21 mouse cellular contexts compared by ENCODE assay signal in genomic region chr19:25845158-25845557, GRCm38 (mm10).
A peak's percentile ranks its signal among the peaks of the same experiment; 100 is the strongest.
DNase-seq lines count a peak whose midpoint lies in the region; ATAC-seq and TF ChIP-seq lines count a peak whose summit lies in the region.
"Had no signal": no experiment of that assay in that cellular context is flagged by ENCODE, and none has a peak within 500 bp of the region (broad histone marks: within the 10 kb centered on the region; RNA-seq: fewer than 3 reads in every experiment).

No protein-coding gene starts in this region.

- H3K27ac ChIP-seq in embryonic facial prominence, embryonic 14.5 days (replicated peaks; ENCODE audit: low read depth, low read length), result no peak overlapping the region
- no peak overlapping the region for H3K27ac ChIP-seq in embryonic facial prominence, embryonic 10.5 days (replicated peaks)
- H3K27ac ChIP-seq in forebrain, postnatal 0 days (ENCODE audit: low read depth, low read length), result no peak overlapping the region
- H3K27ac ChIP-seq in forebrain, embryonic 10.5 days, result no peak overlapping the region
- no peak overlapping the region for H3K27ac ChIP-seq in midbrain, postnatal 0 days (ENCODE audit: low read depth, low read length)
- H3K27ac ChIP-seq in midbrain, embryonic 15.5 days, result no peak overlapping the region
- H3K27ac ChIP-seq: embryonic facial prominence, embryonic 13.5 days; heart, adult 2 months; heart, embryonic 15.5 days; hindbrain, embryonic 15.5 days had no signal

- DNase-seq in embryonic facial prominence, embryonic 14.5 days (ENCODE audit: low spot score), result peak; percentile 84
- no peak for DNase-seq in embryonic facial prominence, embryonic 10.5 days (ENCODE audit: low spot score)
- DNase-seq in forebrain, postnatal 0 days, result peak; percentile 35
- no peak for DNase-seq in forebrain, embryonic 10.5 days (ENCODE audit: extremely low spot score, low spot score)
- peak; percentile 11 for DNase-seq in midbrain, postnatal 0 days (ENCODE audit: low spot score)
- no peak for DNase-seq in adrenal gland, adult 8-10 months
- DNase-seq: adrenal gland, postnatal 10 days; B cell, adult 2 months; cerebellum, adult 11-12 months; cerebellum, adult 9-10 months; cerebellum, postnatal 25 days; gastrocnemius, postnatal 14 days; heart, adult 2 months; heart, postnatal 14 days had no signal

- no peak overlapping the region for H3K4me2 ChIP-seq in embryonic facial prominence, embryonic 14.5 days (ENCODE audit: low read depth, low read length)
- H3K4me2 ChIP-seq in forebrain, postnatal 0 days (ENCODE audit: low read depth), result no peak overlapping the region
- no peak overlapping the region for H3K4me2 ChIP-seq in midbrain, postnatal 0 days (ENCODE audit: low read depth, low read length, poor library complexity, severe bottlenecking)
- no peak overlapping the region for H3K4me2 ChIP-seq in midbrain, embryonic 15.5 days
- H3K4me2 ChIP-seq: embryonic facial prominence, embryonic 13.5 days; heart, embryonic 11.5 days; heart, embryonic 15.5 days; hindbrain, embryonic 15.5 days had no signal

- TF ChIP-seq CTCF in forebrain, postnatal 0 days (IDR thresholded peaks at IDR 0.05; ENCODE audit: low read depth), result no peak
- no peak for TF ChIP-seq CTCF in midbrain, postnatal 0 days (IDR thresholded peaks at IDR 0.05)

- H3K36me3 ChIP-seq in embryonic facial prominence, embryonic 14.5 days (ENCODE audit: control insufficient read depth, insufficient read depth, low read length), result no peaks in the 10 kb centered on the region
- H3K36me3 ChIP-seq in embryonic facial prominence, embryonic 10.5 days (replicated peaks), result no peaks in the 10 kb centered on the region
- no peaks in the 10 kb centered on the region for H3K36me3 ChIP-seq in forebrain, postnatal 0 days (ENCODE audit: insufficient read depth)
- no peaks in the 10 kb centered on the region for H3K36me3 ChIP-seq in forebrain, embryonic 10.5 days (replicated peaks)
- no peaks in the 10 kb centered on the region for H3K36me3 ChIP-seq in midbrain, postnatal 0 days (ENCODE audit: insufficient read depth, low read length)
- H3K36me3 ChIP-seq in midbrain, embryonic 15.5 days (replicated peaks), result no peaks in the 10 kb centered on the region
- H3K36me3 ChIP-seq: embryonic facial prominence, embryonic 13.5 days; G1E; heart, embryonic 15.5 days; hindbrain, embryonic 15.5 days had no signal

- no peaks in the 10 kb centered on the region for H3K27me3 ChIP-seq in embryonic facial prominence, embryonic 14.5 days (replicated peaks; ENCODE audit: control insufficient read depth, insufficient read depth, low read length)
- no peaks in the 10 kb centered on the region for H3K27me3 ChIP-seq in embryonic facial prominence, embryonic 10.5 days (replicated peaks; ENCODE audit: low read depth, poor library complexity, severe bottlenecking)
- H3K27me3 ChIP-seq in forebrain, postnatal 0 days (ENCODE audit: insufficient read depth, low read length), result no peaks in the 10 kb centered on the region
- no peaks in the 10 kb centered on the region for H3K27me3 ChIP-seq in forebrain, embryonic 10.5 days (ENCODE audit: poor library complexity, severe bottlenecking)
- H3K27me3 ChIP-seq in midbrain, postnatal 0 days (ENCODE audit: insufficient read depth, low read length), result no peaks in the 10 kb centered on the region
- H3K27me3 ChIP-seq in midbrain, embryonic 15.5 days (replicated peaks), result no peaks in the 10 kb centered on the region
- H3K27me3 ChIP-seq: embryonic facial prominence, embryonic 13.5 days; heart, embryonic 15.5 days; hindbrain, embryonic 15.5 days had no signal

- no peak overlapping the region for H3K4me3 ChIP-seq in embryonic facial prominence, embryonic 14.5 days (ENCODE audit: low read depth, low read length)
- no peak overlapping the region for H3K4me3 ChIP-seq in embryonic facial prominence, embryonic 10.5 days
- H3K4me3 ChIP-seq in forebrain, postnatal 0 days (ENCODE audit: low read depth, low read length), result no peak overlapping the region
- no peak overlapping the region for H3K4me3 ChIP-seq in forebrain, embryonic 10.5 days
- no peak overlapping the region for H3K4me3 ChIP-seq in midbrain, postnatal 0 days (ENCODE audit: low read depth, low read length)
- no peak overlapping the region for H3K4me3 ChIP-seq in midbrain, embryonic 15.5 days
- H3K4me3 ChIP-seq: embryonic facial prominence, embryonic 13.5 days; heart, adult 2 months; heart, embryonic 15.5 days; hindbrain, embryonic 15.5 days had no signal

- peaks cover 3% of the 10 kb centered on the region for H3K4me1 ChIP-seq in embryonic facial prominence, embryonic 14.5 days (ENCODE audit: control insufficient read depth, insufficient read depth, low read length)
- no peaks in the 10 kb centered on the region for H3K4me1 ChIP-seq in embryonic facial prominence, embryonic 10.5 days
- no peaks in the 10 kb centered on the region for H3K4me1 ChIP-seq in forebrain, postnatal 0 days (ENCODE audit: insufficient read depth)
- H3K4me1 ChIP-seq in forebrain, embryonic 10.5 days, result no peaks in the 10 kb centered on the region
- no peaks in the 10 kb centered on the region for H3K4me1 ChIP-seq in midbrain, postnatal 0 days (ENCODE audit: insufficient read depth, low read length)
- no peaks in the 10 kb centered on the region for H3K4me1 ChIP-seq in midbrain, embryonic 15.5 days
- H3K4me1 ChIP-seq: heart, embryonic 15.5 days; hindbrain, embryonic 15.5 days had no signal

- H3K9me3 ChIP-seq in embryonic facial prominence, embryonic 14.5 days (ENCODE audit: control insufficient read depth, low read length), result no peaks in the 10 kb centered on the region
- H3K9me3 ChIP-seq in embryonic facial prominence, embryonic 10.5 days, result no peaks in the 10 kb centered on the region
- H3K9me3 ChIP-seq in forebrain, postnatal 0 days (ENCODE audit: low read length), result no peaks in the 10 kb centered on the region
- no peaks in the 10 kb centered on the region for H3K9me3 ChIP-seq in forebrain, embryonic 10.5 days
- H3K9me3 ChIP-seq in midbrain, postnatal 0 days (ENCODE audit: low read length), result no peaks in the 10 kb centered on the region
- no peaks in the 10 kb centered on the region for H3K9me3 ChIP-seq in midbrain, embryonic 15.5 days
- H3K9me3 ChIP-seq: embryonic facial prominence, embryonic 13.5 days; heart, embryonic 15.5 days; hindbrain, embryonic 15.5 days had no signal

- peak; percentile 63 for ATAC-seq in embryonic facial prominence, embryonic 14.5 days (ENCODE audit: low read depth)
- peak; percentile 75 for ATAC-seq in forebrain, postnatal 0 days
- no peak for ATAC-seq in midbrain, postnatal 0 days (ENCODE audit: low FRiP score)
- no peak for ATAC-seq in midbrain, embryonic 15.5 days (replicated peaks)
- ATAC-seq: CD4-positive, CD25-positive, alpha-beta regulatory T cell, adult 4 months had no signal

- 41% methylated on average over 4 of the region's 4 CpGs for WGBS in embryonic facial prominence, embryonic 14.5 days
- WGBS in embryonic facial prominence, embryonic 10.5 days, result 74% methylated on average over 4 of the region's 4 CpGs
- 42% methylated on average over 4 of the region's 4 CpGs for WGBS in forebrain, postnatal 0 days
- 77% methylated on average over 4 of the region's 4 CpGs for WGBS in forebrain, embryonic 10.5 days
- 65% methylated on average over 4 of the region's 4 CpGs for WGBS in midbrain, postnatal 0 days
- WGBS in midbrain, embryonic 15.5 days, result 69% methylated on average over 4 of the region's 4 CpGs

- no peak overlapping the region for H3K9ac ChIP-seq in embryonic facial prominence, embryonic 14.5 days (ENCODE audit: low read depth, low read length)
- no peak overlapping the region for H3K9ac ChIP-seq in forebrain, postnatal 0 days
- H3K9ac ChIP-seq in midbrain, postnatal 0 days (replicated peaks; ENCODE audit: low read length, poor library complexity, severe bottlenecking), result no peak overlapping the region
- H3K9ac ChIP-seq in midbrain, embryonic 15.5 days, result no peak overlapping the region
- H3K9ac ChIP-seq: embryonic facial prominence, embryonic 13.5 days; heart, embryonic 15.5 days; hindbrain, embryonic 15.5 days had no signal

Comparison
In these comparisons a context has a peak if more than half of its experiments do, and no peak if none do; other contexts are left out.
1. DNase-seq: peak in embryonic facial prominence, embryonic 14.5 days (single experiment), forebrain, postnatal 0 days (single experiment) and midbrain, postnatal 0 days (single experiment); none in embryonic facial prominence, embryonic 10.5 days (single experiment), forebrain, embryonic 10.5 days (single experiment) and adrenal gland, adult 8-10 months (single experiment).
2. ATAC-seq: peak in embryonic facial prominence, embryonic 14.5 days (single experiment) and forebrain, postnatal 0 days (single experiment); none in midbrain, postnatal 0 days (single experiment) and midbrain, embryonic 15.5 days (single experiment).